Mouse (Mus musculus): ENCODE data around the gene Taf1a. TPM values are rescaled to one million over a fixed set of nuclear protein-coding genes. Genes with fewer than 3 reads are reported as not detected.
"Not testable (repeated sequence)": the region's sequence is repeated elsewhere in the genome, so short reads cannot be mapped to it uniquely, and the experiment has no call there.

Gene Taf1a
- 15.0 and 16.1 TPM in 2 replicates for polyA plus RNA-seq (2015; fragmentation: Nextera tagmentation; extraction: Ambion mirVana)

DNA sequence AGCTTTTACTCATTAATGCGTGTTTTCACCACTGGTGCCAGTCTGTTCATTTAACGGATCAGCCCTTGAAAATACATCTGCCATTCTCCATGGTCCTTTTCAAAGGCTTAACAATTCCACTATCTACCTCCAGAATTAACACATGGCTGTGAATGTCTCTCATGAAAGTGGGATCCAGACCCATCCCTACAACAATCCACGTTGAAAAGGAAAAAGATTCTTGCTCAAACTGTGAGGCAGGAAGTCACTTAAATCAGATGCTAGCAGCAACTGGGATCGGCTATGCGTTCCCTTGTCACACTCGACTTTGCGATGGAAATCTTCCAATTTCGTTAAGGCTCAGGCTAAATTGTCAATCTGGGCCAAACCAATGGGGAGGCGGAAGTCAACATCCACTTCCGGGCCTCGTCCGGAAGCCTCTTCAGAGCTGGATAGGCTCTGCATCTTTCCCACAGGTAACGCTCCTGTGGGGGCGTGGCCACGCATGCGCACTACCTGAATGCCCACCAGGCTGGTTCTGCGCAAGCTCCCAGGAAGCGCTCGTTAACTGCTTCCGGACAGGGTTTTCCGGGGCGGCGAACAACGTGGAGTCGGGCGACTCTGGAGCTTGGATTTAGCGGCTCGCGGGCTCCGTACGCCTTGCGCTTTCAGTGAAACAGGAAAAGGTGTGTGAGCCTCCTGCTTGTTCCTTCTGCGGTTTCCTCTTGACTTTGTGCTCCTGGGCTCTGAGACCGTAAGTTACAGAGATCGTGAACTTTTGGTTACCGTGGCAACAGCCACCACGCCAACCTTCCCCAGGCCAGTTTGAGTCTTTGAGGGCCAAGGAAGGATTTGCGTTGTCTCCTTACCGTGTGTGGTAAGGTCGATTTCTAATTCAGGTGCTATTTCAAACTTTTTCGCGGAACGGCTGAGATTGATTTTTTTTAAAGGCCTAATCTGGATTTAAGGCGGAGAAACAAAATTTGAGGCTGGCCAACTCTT is at the start of gene Taf1a:
Gene Taf1a (plus strand): TSS at position 556 of the 981 bp plus-strand sequence.
- Histone ChIP-seq H3K9me3 (ENCODE audit: control insufficient read depth, low read length) (no peaks in the 10 kb centered on the region), H3K36me3 (ENCODE audit: control insufficient read depth, insufficient read depth, low read length) (no peaks in the 10 kb centered on the region), H3K4me1 (ENCODE audit: control insufficient read depth, insufficient read depth, low read depth, low read length) (peaks cover 10% of the 10 kb centered on the region), H3K9ac (ENCODE audit: low read depth, low read length) (peak within 1 kb of the TSS; percentile 57), H3K27ac (ENCODE audit: low read depth, low read length) (peak within 1 kb of the TSS; percentile 66), H3K4me2 (ENCODE audit: low read length) (peak within 1 kb of the TSS; percentile 89), H3K27me3 (replicated peaks; ENCODE audit: control insufficient read depth, insufficient read depth, low read length) (peaks cover 13% of the 10 kb centered on the region), H3K4me3 (ENCODE audit: low read length) (peak within 1 kb of the TSS; percentile 83)
- WGBS: 5% methylated on average over 44 of the region's 44 CpGs
- ATAC-seq: peak; percentile 100

DNA sequence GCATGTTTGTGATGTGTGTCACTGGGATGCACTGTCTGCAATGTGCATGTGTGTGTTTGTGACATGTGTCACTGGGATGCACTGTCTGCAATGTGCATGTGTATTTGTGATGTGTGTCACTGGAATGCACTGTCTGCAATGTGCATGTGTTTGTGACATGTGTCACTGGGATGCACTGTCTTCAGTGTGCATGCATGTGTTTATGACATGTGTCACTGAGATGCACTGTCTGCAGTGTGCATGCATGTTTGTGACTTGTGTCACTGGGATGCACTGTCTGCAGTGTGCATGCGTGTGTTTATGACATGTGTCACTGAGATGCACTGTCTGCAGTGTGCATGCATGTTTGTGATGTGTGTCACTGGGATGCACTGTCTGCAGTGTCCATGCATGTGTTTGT is 45.9 kb upstream of the Taf1a start:
- ATAC-seq; H3K9me3 ChIP-seq (ENCODE audit: control insufficient read depth, low read length): not testable (repeated sequence)
- WGBS: 100% methylated on average over 1 of the region's 1 CpGs

DNA sequence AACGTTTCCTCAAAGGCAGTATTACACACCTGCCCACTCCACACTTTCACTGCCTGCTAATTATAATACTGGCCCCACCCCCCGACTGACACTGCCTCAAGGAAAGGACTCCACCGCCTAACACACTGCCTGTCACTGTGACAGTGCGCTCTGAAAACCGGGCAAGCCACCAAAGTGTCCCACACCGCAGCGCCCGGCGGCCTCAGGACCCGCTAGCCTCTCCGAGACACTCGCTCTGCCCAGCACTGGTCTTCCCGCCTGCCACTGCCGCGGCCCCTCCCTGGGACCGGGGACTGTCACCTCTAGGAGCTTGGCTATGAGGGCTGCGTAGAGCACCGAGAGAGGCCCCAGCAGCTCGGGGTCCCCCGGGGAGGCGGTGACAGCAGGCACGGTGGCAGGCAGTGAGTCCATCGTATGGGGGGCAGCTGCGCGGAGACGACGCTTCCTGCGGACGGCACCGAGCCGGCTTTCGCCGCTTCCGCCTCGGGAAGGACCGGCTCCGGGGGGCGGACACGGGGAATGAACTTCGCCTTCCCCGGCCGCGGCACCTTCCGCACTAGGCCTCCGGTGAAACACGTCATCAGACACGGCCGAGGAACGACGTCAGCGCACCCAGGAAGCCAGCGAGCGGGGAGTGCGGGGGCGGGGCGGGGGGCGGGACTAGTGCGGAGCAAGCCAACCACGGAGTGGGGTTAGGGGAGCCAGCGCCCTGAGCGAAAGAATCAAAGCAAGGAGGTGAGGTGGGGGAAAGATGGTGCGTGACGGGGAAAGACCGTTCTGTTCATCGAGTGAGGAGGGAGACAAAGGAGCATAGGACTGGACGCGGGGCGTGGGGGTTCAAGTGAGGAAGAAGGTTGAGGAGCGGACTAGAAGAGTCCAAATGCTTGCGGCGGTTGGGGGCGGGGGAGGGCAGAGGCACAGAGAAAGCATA is 43.6 kb upstream of the Taf1a start:
- Histone ChIP-seq H3K4me2 (ENCODE audit: low read length) (peak overlapping the region; percentile 93), H3K27ac (ENCODE audit: low read depth, low read length) (peak overlapping the region; percentile 84), H3K4me1 (ENCODE audit: control insufficient read depth, insufficient read depth, low read depth, low read length) (peaks cover 13% of the 10 kb centered on the region), H3K27me3 (replicated peaks; ENCODE audit: control insufficient read depth, insufficient read depth, low read length) (no peaks in the 10 kb centered on the region), H3K9me3 (ENCODE audit: control insufficient read depth, low read length) (no peaks in the 10 kb centered on the region), H3K4me3 (ENCODE audit: low read length) (peak overlapping the region; percentile 98), H3K9ac (ENCODE audit: low read depth, low read length) (peak overlapping the region; percentile 95), H3K36me3 (ENCODE audit: control insufficient read depth, insufficient read depth, low read length) (peaks cover 8% of the 10 kb centered on the region)
- ATAC-seq: peak; percentile 97
- under 1% methylated on average over 69 of the region's 72 CpGs for WGBS

More for the DNA sequence above, 45.9 kb upstream of the Taf1a start:
- not testable (repeated sequence) for H3K4me3 ChIP-seq (ENCODE audit: low read length); H3K4me2 ChIP-seq (ENCODE audit: low read length); H3K9ac ChIP-seq (ENCODE audit: low read depth, low read length); H3K27me3 ChIP-seq (replicated peaks; ENCODE audit: control insufficient read depth, insufficient read depth, low read length); H3K27ac ChIP-seq (ENCODE audit: low read depth, low read length)
- Histone ChIP-seq H3K36me3 (ENCODE audit: control insufficient read depth, insufficient read depth, low read length) (peaks cover 17% of the 10 kb centered on the region), H3K4me1 (ENCODE audit: control insufficient read depth, insufficient read depth, low read depth, low read length) (peaks cover 13% of the 10 kb centered on the region)

DNA sequence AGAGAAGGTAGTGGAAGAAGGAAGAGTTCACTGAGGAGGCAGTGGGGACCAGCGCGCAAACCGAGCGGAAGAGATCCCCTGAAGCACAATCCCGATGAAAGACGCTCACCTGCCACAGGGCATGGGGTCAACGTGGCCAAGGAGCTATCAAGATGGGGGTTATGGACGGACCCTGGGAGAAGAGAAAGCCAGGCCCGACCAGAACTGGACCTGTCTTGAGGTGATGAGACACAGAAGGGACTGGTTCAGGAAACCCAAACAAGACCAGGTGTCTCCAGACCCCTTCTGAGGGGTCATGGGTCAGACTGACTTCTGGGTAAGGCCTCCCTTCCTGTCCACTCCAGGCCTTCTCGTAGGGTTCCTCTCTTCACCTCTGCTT is 43.0 kb upstream of the Taf1a start:
- no peak; the same call in 1 of the 2 replicates for ATAC-seq
- 8% methylated on average over 10 of the region's 10 CpGs for WGBS
- peak overlapping the region; percentile 84 for H3K27ac ChIP-seq (ENCODE audit: low read depth, low read length)

GRCm38 (mm10) chr1:183349840-183350239 is 38.9 kb upstream of the Taf1a start:
- no peak overlapping the region for H3K4me3 ChIP-seq (ENCODE audit: low read length)
- no peak overlapping the region for H3K4me2 ChIP-seq (ENCODE audit: low read length)
- no peak overlapping the region for H3K27ac ChIP-seq (ENCODE audit: low read depth, low read length)
- peaks cover 10% of the 10 kb centered on the region for H3K4me1 ChIP-seq (ENCODE audit: control insufficient read depth, insufficient read depth, low read depth, low read length)
- H3K36me3 ChIP-seq (ENCODE audit: control insufficient read depth, insufficient read depth, low read length): peaks cover 15% of the 10 kb centered on the region
- ATAC-seq: no peak
- no peak overlapping the region for H3K9ac ChIP-seq (ENCODE audit: low read depth, low read length)
- WGBS: 20% methylated on average over 6 of the region's 6 CpGs
- H3K9me3 ChIP-seq (ENCODE audit: control insufficient read depth, low read length): no peaks in the 10 kb centered on the region
- no peaks in the 10 kb centered on the region for H3K27me3 ChIP-seq (replicated peaks; ENCODE audit: control insufficient read depth, insufficient read depth, low read length)

More for the DNA sequence above, 43.0 kb upstream of the Taf1a start:
- Histone ChIP-seq H3K4me3 (ENCODE audit: low read length) (peak overlapping the region; percentile 98), H3K9ac (ENCODE audit: low read depth, low read length) (peak overlapping the region; percentile 95), H3K9me3 (ENCODE audit: control insufficient read depth, low read length) (no peaks in the 10 kb centered on the region), H3K27me3 (replicated peaks; ENCODE audit: control insufficient read depth, insufficient read depth, low read length) (no peaks in the 10 kb centered on the region), H3K4me2 (ENCODE audit: low read length) (peak overlapping the region; percentile 93), H3K4me1 (ENCODE audit: control insufficient read depth, insufficient read depth, low read depth, low read length) (peaks cover 13% of the 10 kb centered on the region), H3K36me3 (ENCODE audit: control insufficient read depth, insufficient read depth, low read length) (peaks cover 7% of the 10 kb centered on the region; the same call in 1 of the 2 replicates)

DNA sequence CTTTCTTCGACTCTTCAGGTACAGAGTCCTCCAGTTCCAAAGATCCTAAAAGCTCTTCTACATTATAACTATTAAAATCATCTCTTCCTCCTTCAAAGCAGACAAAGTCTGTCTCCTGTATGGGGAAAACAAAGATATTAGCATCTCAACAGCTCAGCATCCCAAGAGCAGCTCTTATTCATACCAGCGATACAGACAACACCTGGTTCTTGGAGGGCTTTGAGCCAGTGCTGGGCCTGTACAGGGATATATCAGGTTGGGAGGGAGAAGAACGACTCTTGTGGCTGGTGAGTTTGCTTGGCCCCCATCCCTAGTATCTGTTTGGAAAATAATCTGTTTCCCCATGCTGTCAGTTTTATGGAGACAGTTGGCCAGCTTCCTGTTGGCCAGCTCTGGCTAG is 29.9 kb upstream of the Taf1a start:
- Histone ChIP-seq H3K4me2 (ENCODE audit: low read length) (no peak overlapping the region), H3K27me3 (replicated peaks; ENCODE audit: control insufficient read depth, insufficient read depth, low read length) (no peaks in the 10 kb centered on the region), H3K36me3 (ENCODE audit: control insufficient read depth, insufficient read depth, low read length) (peaks cover 33% of the 10 kb centered on the region), H3K9ac (ENCODE audit: low read depth, low read length) (no peak overlapping the region), H3K4me3 (ENCODE audit: low read length) (no peak overlapping the region), H3K27ac (ENCODE audit: low read depth, low read length) (no peak overlapping the region), H3K9me3 (ENCODE audit: control insufficient read depth, low read length) (no peaks in the 10 kb centered on the region), H3K4me1 (ENCODE audit: control insufficient read depth, insufficient read depth, low read depth, low read length) (no peaks in the 10 kb centered on the region)
- no peak for ATAC-seq
- WGBS: 96% methylated on average over 3 of the region's 3 CpGs

DNA sequence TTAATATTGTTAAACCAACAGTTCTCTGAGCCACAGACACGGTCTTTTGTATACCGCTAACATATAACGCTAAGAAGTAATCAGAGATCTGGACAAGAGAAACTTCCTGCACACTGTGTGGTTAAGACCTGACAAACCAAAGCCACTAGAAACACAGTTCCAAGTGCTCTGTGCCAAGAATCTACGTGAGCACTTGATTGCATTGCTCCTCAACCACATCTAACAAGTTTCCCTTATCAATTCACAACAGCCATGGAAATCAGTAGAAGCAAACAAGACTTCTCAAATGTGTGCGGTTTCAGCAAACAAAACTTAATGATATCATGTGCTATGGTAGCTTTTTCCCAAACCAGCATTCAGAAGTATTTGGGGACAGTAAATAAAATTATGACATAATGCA is 26.5 kb upstream of the Taf1a start:
- Histone ChIP-seq H3K4me1 (ENCODE audit: control insufficient read depth, insufficient read depth, low read depth, low read length) (no peaks in the 10 kb centered on the region; the same call in 1 of the 2 replicates), H3K4me3 (ENCODE audit: low read length) (no peak overlapping the region), H3K27ac (ENCODE audit: low read depth, low read length) (no peak overlapping the region), H3K4me2 (ENCODE audit: low read length) (no peak overlapping the region), H3K27me3 (replicated peaks; ENCODE audit: control insufficient read depth, insufficient read depth, low read length) (no peaks in the 10 kb centered on the region), H3K9me3 (ENCODE audit: control insufficient read depth, low read length) (no peaks in the 10 kb centered on the region), H3K9ac (ENCODE audit: low read depth, low read length) (no peak overlapping the region), H3K36me3 (ENCODE audit: control insufficient read depth, insufficient read depth, low read length) (peaks cover 22% of the 10 kb centered on the region)
- ATAC-seq: no peak
- WGBS: 93% methylated on average over 5 of the region's 5 CpGs

DNA sequence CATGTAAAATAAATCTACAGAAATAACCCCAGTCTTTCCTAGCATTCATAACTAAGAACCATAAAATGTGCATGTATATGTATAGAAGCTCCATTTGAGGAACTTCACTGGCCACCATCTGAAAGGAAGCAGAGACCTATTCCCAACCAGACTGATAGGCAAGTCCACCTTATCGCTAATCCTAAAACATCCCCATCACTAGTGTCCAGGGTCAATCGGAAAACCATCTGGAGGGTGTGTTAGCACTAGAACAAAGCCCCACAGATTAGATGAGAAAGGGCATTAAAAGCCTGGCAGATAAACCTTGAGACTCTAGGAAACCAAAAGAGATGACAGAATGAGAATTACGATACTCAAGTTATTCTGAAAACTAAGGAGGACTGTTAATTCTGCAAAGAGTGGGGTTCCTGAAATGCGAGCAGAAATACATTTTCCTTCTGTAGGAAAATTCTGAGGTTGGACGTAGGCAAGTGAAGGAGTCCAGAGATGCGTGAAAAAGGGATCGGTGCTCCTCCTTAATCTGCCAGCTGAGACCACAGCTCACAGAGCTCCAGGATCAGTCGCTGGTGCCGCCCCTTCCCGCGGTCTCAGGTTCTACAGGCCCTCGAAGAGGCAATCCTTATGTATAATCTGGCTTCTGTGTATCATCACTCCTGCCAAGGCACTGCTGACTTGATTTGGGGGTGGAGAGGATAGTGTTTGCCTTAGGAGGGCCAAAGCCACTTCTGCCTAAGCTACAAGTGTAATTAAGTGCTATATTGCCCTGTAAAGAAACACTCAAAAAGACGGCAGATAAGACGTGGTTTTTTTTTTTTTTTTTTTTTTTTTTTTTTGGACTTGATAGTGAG is 25.8 kb upstream of the Taf1a start:
- Histone ChIP-seq H3K27ac (ENCODE audit: low read depth, low read length) (no peak overlapping the region), H3K4me1 (ENCODE audit: control insufficient read depth, insufficient read depth, low read depth, low read length) (peaks cover 3% of the 10 kb centered on the region), H3K27me3 (replicated peaks; ENCODE audit: control insufficient read depth, insufficient read depth, low read length) (no peaks in the 10 kb centered on the region), H3K9me3 (ENCODE audit: control insufficient read depth, low read length) (no peaks in the 10 kb centered on the region), H3K4me2 (ENCODE audit: low read length) (no peak overlapping the region), H3K36me3 (ENCODE audit: control insufficient read depth, insufficient read depth, low read length) (peaks cover 16% of the 10 kb centered on the region), H3K4me3 (ENCODE audit: low read length) (no peak overlapping the region), H3K9ac (ENCODE audit: low read depth, low read length) (no peak overlapping the region)
- no peak for ATAC-seq
- 93% methylated on average over 14 of the region's 14 CpGs for WGBS

Measured in hindbrain, embryonic 16.5 days (tissue).